In the genomic region with DNA sequence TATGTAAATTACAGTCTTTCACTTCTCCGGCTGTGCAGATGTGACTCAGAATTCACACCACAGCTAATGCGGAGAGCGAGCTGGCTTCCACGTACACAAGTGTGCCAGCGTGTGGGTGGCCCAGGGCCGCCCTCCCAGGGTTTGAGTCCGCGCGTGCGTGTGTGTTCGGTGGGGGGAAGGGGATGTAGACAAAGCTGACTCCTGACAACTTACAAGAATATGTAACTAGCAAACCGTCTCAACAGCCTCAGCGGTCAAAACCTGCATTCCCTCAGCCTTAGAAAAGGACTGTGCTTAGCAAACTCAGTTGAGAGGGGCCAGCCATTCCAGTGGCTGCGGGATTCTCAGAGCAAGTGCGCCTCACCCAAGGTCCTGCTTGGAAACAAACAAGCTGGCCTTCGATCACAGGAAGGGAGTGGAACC, we compare ENCODE assay signal across 8 mouse cellular contexts. TPM values are rescaled to one million over a fixed set of nuclear protein-coding genes. Genes with fewer than 3 reads are reported as not detected.
DNase-seq lines count a peak whose midpoint lies in the region; ATAC-seq lines count a peak whose summit lies in the region.

No protein-coding gene starts in this region.

- ATAC-seq in heart, embryonic 15.5 days (replicated peaks; ENCODE audit: insufficient number of reproducible peaks, insufficient read depth, low FRiP score, low read depth), result 0 out of 2 replicates have a peak, but pooled peaks have one; percentile 39
- no peak for ATAC-seq in liver, embryonic 12.5 days

- H3K27ac ChIP-seq in heart, embryonic 15.5 days, result no peak overlapping the region
- H3K27ac ChIP-seq in liver, embryonic 12.5 days, result no peak overlapping the region

- no peaks in the 10 kb centered on the region for H3K9me3 ChIP-seq in heart, embryonic 15.5 days (replicated peaks)
- H3K9me3 ChIP-seq in liver, embryonic 12.5 days (replicated peaks), result no peaks in the 10 kb centered on the region

- peak; percentile 17 to 40 for DNase-seq in lung, adult 18-20 months
- no peak for DNase-seq in lung, postnatal 25 days (ENCODE audit: low spot score)
- peak; percentile 79 for DNase-seq in embryo, embryonic 11 days
- peak; percentile 52 for DNase-seq in kidney, postnatal 14 days
- peak; percentile 55 for DNase-seq in naive thymus-derived CD4-positive, alpha-beta T cell, adult 2 months (ENCODE audit: low read depth)
- DNase-seq in thymus, postnatal 0 days (ENCODE audit: low spot score), result peak; percentile 61

- peak overlapping the region; percentile 33; the same call in 1 of the 2 replicates for H3K9ac ChIP-seq in heart, embryonic 15.5 days
- no peak overlapping the region for H3K9ac ChIP-seq in liver, embryonic 12.5 days

- peak overlapping the region; percentile 43 for H3K4me3 ChIP-seq in heart, embryonic 15.5 days
- H3K4me3 ChIP-seq in liver, embryonic 12.5 days, result peak overlapping the region; percentile 35

- peak overlapping the region; percentile 64 for H3K4me2 ChIP-seq in heart, embryonic 15.5 days
- H3K4me2 ChIP-seq in liver, embryonic 12.5 days, result peak overlapping the region; percentile 56

- no peaks in the 10 kb centered on the region for H3K27me3 ChIP-seq in heart, embryonic 15.5 days
- H3K27me3 ChIP-seq in liver, embryonic 12.5 days (replicated peaks), result no peaks in the 10 kb centered on the region

- WGBS in heart, embryonic 15.5 days, result 7% methylated on average over 16 of the region's 16 CpGs
- WGBS in liver, embryonic 12.5 days (ENCODE audit: insufficient replicate concordance), result 13% methylated on average over 16 of the region's 16 CpGs

- no peaks in the 10 kb centered on the region for H3K4me1 ChIP-seq in heart, embryonic 15.5 days (replicated peaks)
- H3K4me1 ChIP-seq in liver, embryonic 12.5 days, result no peaks in the 10 kb centered on the region

- H3K36me3 ChIP-seq in heart, embryonic 15.5 days, result no peaks in the 10 kb centered on the region
- H3K36me3 ChIP-seq in liver, embryonic 12.5 days, result no peaks in the 10 kb centered on the region

RNA-seq across cellular contexts. Expression of a gene that starts 58.3 kb away (rescaled TPM):
- 23.1 and 23.9 TPM in 2 replicates for polyA plus RNA-seq in heart, embryonic 15.5 days (2015; fragmentation: Nextera tagmentation; extraction: Ambion mirVana)
- 9.4 and 10.2 TPM in 2 replicates for polyA plus RNA-seq in liver, embryonic 12.5 days (2016; fragmentation: Nextera tagmentation; extraction: Ambion mirVana)
- 21.7 and 25.4 TPM in 2 replicates for polyA plus RNA-seq in thymus, postnatal 0 days (2015; fragmentation: Nextera tagmentation; extraction: Ambion mirVana)
